9 mouse cellular contexts compared by ENCODE assay signal in the genomic region with DNA sequence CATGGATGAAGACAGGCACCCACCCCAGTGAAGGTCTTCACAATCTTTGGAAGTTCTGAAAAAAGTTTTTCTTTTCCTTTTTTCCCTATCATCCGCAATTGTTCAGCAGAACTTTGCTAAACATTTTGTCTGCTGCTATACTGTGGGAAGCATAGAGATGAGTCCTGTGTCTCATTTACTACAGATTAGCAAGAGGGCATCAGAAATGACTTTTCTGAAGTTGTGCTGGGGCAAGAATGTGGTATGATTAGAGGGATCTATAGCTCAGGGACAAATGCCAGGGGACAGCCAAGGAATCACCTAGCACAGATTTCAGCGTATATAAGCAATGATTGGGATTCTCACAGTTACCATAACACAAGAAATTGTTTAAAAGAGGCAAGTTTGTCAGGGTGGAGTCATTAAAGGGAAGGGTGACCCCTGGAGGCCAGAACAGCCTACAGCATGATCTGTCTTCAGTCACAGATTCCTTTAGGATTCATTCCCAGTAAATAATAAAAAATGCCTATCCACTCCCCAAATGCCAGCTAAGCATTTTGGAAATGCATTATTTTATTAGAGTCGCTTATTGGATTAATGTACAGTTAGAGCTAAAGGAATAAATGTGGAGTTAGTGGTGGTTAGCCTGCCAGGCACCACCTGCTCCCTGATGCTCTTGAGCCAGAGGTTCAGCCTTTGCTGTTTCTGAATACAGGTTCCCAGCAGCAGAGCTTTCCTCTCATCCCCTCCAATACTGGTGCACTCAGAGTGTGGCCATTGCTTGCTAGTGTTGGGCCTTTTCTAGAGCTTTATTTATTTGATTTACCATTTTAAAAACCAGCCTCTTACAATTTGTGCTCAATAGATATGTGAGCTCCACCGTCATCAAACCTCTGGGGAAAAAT.
DNase-seq lines count a peak whose midpoint lies in the region; ATAC-seq and TF ChIP-seq lines count a peak whose summit lies in the region.
"Had no signal": no experiment of that assay in that cellular context is flagged by ENCODE, and none has a peak within 500 bp of the region (broad histone marks: within the 10 kb centered on the region; RNA-seq: fewer than 3 reads in every experiment).

No protein-coding gene starts in this region.

- 50% methylated on average over 4 of the region's 4 CpGs for WGBS in forebrain, embryonic 14.5 days
- WGBS in midbrain, embryonic 14.5 days, result 38% methylated on average over 4 of the region's 4 CpGs

- no peak overlapping the region for H3K27ac ChIP-seq in forebrain, embryonic 14.5 days (ENCODE audit: low read depth, low read length)
- no peak overlapping the region for H3K27ac ChIP-seq in layer of hippocampus, adult 2 months
- H3K27ac ChIP-seq in midbrain, embryonic 14.5 days (replicated peaks; ENCODE audit: low read depth, low read length), result no peak overlapping the region
- H3K27ac ChIP-seq: stomach, embryonic 15.5 days had no signal

- H3K36me3 ChIP-seq in forebrain, embryonic 14.5 days (ENCODE audit: control insufficient read depth, insufficient read depth, low read length), result no peaks in the 10 kb centered on the region
- H3K36me3 ChIP-seq in midbrain, embryonic 14.5 days (ENCODE audit: control insufficient read depth, insufficient read depth, low read length), result no peaks in the 10 kb centered on the region
- H3K36me3 ChIP-seq: stomach, embryonic 15.5 days had no signal

- H3K9ac ChIP-seq in forebrain, embryonic 14.5 days (ENCODE audit: low read length), result no peak overlapping the region
- no peak overlapping the region for H3K9ac ChIP-seq in midbrain, embryonic 14.5 days (replicated peaks; ENCODE audit: low read length)
- H3K9ac ChIP-seq: stomach, embryonic 15.5 days had no signal

- H3K27me3 ChIP-seq in forebrain, embryonic 14.5 days (replicated peaks; ENCODE audit: control insufficient read depth, insufficient read depth, low read length), result no peaks in the 10 kb centered on the region
- H3K27me3 ChIP-seq in midbrain, embryonic 14.5 days (ENCODE audit: control insufficient read depth, insufficient read depth, low read length), result no peaks in the 10 kb centered on the region
- H3K27me3 ChIP-seq: stomach, embryonic 15.5 days had no signal

- H3K4me2 ChIP-seq in forebrain, embryonic 14.5 days (ENCODE audit: low read length), result no peak overlapping the region
- H3K4me2 ChIP-seq in midbrain, embryonic 14.5 days (ENCODE audit: low read length), result no peak overlapping the region
- H3K4me2 ChIP-seq: stomach, embryonic 15.5 days had no signal

- peak; percentile 89 for TF ChIP-seq CTCF in layer of hippocampus, adult 2 months (conservative IDR thresholded peaks at IDR 0.05)

- no peaks in the 10 kb centered on the region for H3K9me3 ChIP-seq in forebrain, embryonic 14.5 days (replicated peaks; ENCODE audit: control insufficient read depth, low read length)
- H3K9me3 ChIP-seq in midbrain, embryonic 14.5 days (ENCODE audit: control insufficient read depth, low read length), result no peaks in the 10 kb centered on the region
- H3K9me3 ChIP-seq: stomach, embryonic 15.5 days had no signal

- H3K4me1 ChIP-seq in forebrain, embryonic 14.5 days (ENCODE audit: control insufficient read depth, insufficient read depth, low read length), result no peaks in the 10 kb centered on the region
- H3K4me1 ChIP-seq in midbrain, embryonic 14.5 days (ENCODE audit: control insufficient read depth, insufficient read depth, low read length), result no peaks in the 10 kb centered on the region
- H3K4me1 ChIP-seq: stomach, embryonic 15.5 days had no signal

- no peak overlapping the region for H3K4me3 ChIP-seq in forebrain, embryonic 14.5 days (ENCODE audit: low read depth, low read length)
- no peak overlapping the region for H3K4me3 ChIP-seq in layer of hippocampus, adult 2 months
- no peak overlapping the region for H3K4me3 ChIP-seq in midbrain, embryonic 14.5 days (replicated peaks; ENCODE audit: low read depth, low read length)
- H3K4me3 ChIP-seq: stomach, embryonic 15.5 days had no signal

- peak; percentile 24 for DNase-seq in gastrocnemius, postnatal 10 days
- DNase-seq in gastrocnemius, postnatal 36 days, result no peak
- peak; percentile 78 for DNase-seq in 3T3-L1 (ENCODE audit: low read depth, low spot score)
- peak; percentile 61 for DNase-seq in adrenal gland, postnatal 14 days
- DNase-seq in forebrain, embryonic 14.5 days (ENCODE audit: low spot score), result peak; percentile 74
- DNase-seq in layer of hippocampus, adult 2 months (ENCODE audit: low spot score in 2 of 2), result peak; percentile 39 to 44
- DNase-seq in midbrain, embryonic 14.5 days, result peak; percentile 72
- DNase-seq in spleen, postnatal 4 days (ENCODE audit: low spot score in 2 of 2), result no peak

- peak; percentile 77; the same call in 1 of the 2 replicates for ATAC-seq in forebrain, embryonic 14.5 days
- peak; percentile 34; the same call in 1 of the 2 replicates for ATAC-seq in midbrain, embryonic 14.5 days (ENCODE audit: low FRiP score, low TSS enrichment)

- intact Hi-C loops in gastrocnemius, postnatal 36 days (cut with DNase I), result no loop called here

Comparison
In these comparisons a context has a peak if more than half of its experiments do, and no peak if none do; other contexts are left out.
1. DNase-seq: peak in gastrocnemius, postnatal 10 days (single experiment), 3T3-L1 (single experiment), adrenal gland, postnatal 14 days (single experiment), forebrain, embryonic 14.5 days (single experiment), layer of hippocampus, adult 2 months (2 of 2) and midbrain, embryonic 14.5 days (single experiment); none in gastrocnemius, postnatal 36 days (0 of 2) and spleen, postnatal 4 days (0 of 2).